Mouse (Mus musculus) cerebral cortex, adult 2 months (tissue): ENCODE measurements around the gene Vmn2r88.

Experiments
- whole genome bisulfite sequencing: fragments of 180-500 bp; shearing (Covaris S2); methylation state at CpG from one replicate; pipeline ENCODE4 v1.1.7; 2018; 5-methylcytosine and 5-hydroxymethylcytosine counted together

The Vmn2r88 gene

GRCm38 (mm10) chr14:51410520-51410919 is at the start of gene Vmn2r88:
Vmn2r88 (plus strand) TSS chr14:51410820.
- WGBS, result 88% methylated on average over 1 of the region's 1 CpGs

DNA sequence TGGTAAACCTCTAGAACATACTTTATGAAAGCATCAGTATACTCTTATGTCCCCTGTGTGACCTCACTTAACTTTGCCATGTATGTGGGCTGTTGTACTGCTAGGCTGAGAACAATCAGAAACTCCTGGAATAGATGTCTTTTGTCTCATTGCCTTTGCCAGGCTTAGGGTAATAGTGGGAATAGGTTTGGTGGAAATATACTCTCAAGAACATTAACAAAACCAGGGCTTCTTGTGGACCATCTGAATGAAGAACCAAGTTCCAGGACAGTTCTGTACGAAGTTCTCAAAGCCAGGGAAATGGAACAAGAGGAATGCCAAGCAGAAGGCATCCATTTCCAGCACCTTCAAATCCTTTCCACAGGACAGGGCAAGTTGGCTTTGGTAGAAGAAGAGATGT is 49.2 kb upstream of the Vmn2r88 start, which contains the start of gene Gm7247:
Gm7247 (plus strand) TSS at position 301 of the 400 bp plus-strand sequence.
- 83% methylated on average over 1 of the region's 1 CpGs for WGBS

DNA sequence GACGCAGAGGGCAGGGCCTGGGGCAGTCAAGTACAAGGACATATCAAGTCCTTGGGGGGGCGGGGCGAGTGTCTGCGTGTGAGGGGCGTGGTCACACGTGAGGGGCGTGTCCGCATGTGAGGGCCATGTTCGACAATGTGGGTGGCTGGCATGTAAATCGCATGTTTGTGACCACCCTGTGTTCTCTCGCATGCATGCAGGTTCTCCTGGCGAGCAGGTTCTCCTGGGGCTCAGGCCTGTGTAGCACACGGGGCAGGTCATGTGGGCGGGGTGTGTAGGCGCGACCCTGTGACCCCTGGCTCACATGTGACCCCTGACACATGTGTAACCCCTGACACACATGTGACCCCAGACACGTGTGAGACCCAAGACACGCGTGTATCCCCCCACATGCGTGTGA is 27.8 kb upstream of the Vmn2r88 start:
- WGBS, result 96% methylated on average over 20 of the region's 20 CpGs

DNA sequence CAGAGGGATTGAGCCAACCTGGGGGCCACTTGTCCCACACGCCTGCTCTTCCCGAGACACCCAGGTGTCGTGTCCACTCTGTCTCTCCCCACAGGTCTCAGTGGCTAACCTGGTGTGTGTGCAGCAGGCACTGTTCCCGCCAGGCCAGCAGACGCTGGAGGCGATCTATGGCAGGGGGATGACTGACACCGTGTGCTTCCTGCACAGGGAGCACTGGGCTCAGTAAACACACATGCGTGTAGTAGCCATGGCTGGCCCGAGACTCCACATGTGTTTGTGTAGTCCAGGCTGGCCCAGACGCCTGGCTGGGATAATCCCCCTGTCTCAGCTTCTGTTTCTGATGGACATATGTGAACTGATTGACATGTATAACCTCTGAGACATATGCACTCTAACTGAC is 26.3 kb upstream of the Vmn2r88 start:
- 96% methylated on average over 10 of the region's 10 CpGs for WGBS

GRCm38 (mm10) chr14:51385741-51386140 is 24.9 kb upstream of the Vmn2r88 start:
- WGBS, result 48% methylated on average over 4 of the region's 4 CpGs

GRCm38 (mm10) chr14:51387768-51388167 is 22.9 kb upstream of the Vmn2r88 start:
- 96% methylated on average over 8 of the region's 8 CpGs for WGBS

GRCm38 (mm10) chr14:51388222-51388621 is 22.4 kb upstream of the Vmn2r88 start:
- WGBS, result 97% methylated on average over 9 of the region's 9 CpGs

DNA sequence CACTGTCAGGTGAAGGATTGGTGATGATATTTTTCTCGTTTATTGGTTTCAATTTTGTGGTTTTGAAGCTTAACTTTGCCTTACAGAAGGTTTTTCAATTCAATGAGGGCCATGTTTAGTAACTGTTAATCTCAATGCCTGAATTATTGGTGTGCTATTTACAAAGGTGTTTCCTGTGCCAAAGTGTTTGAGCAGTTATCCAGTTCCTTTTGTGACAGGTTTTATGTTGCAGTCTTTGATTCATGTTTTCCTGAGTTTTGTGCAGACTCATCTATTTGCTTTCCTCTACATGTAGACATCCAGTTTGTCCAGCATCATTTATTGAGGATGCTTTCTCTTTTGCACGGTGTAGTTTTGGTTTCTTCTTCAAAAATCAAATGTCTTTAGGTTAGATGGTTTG is 13.3 kb downstream of the Vmn2r88 start:
- WGBS, result 64% methylated on average over 2 of the region's 2 CpGs

- WGBS, result 95% methylated on average over 16 of the region's 16 CpGs
These were observed 23.9 kb downstream of the Vmn2r88 start for GRCm38 (mm10) chr14:51434546-51434945.

- 97% methylated on average over 26 of the region's 26 CpGs for WGBS
These were observed 24.4 kb downstream of the Vmn2r88 start for GRCm38 (mm10) chr14:51435020-51435419.

DNA sequence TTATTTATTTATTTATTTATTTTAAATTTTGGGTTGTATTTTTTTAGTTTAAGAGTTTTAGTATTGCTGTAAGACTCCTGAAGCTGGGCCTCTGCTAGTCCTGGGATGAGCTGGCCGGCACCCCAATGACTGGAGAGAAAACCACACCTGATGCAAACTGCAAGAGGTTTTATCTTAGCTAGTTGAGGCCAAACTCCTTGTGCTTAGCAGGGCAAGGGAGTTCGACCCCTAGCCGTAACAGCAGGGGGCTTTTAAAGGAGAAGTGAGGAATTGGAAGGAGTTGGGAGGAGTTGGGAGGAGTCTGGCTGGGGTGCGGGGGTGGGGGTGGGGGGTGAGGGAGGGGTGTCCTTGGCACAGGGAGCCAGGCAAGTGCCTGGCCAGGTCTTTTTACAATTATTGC is 28.3 kb downstream of the Vmn2r88 start:
- 76% methylated on average over 4 of the region's 4 CpGs for WGBS

GRCm38 (mm10) chr14:51451557-51451956 is 40.9 kb downstream of the Vmn2r88 start, which contains the start of gene Vmn2r89:
Vmn2r89 (plus strand) TSS chr14:51451857.
- 83% methylated on average over 2 of the region's 2 CpGs for WGBS
